ENCODE assay signal across 7 mouse cellular contexts in genomic region chr1:193386136-193386535, GRCm38 (mm10). TPM values are rescaled to one million over a fixed set of nuclear protein-coding genes. Genes with fewer than 3 reads are reported as not detected.
A peak's percentile ranks its signal among the peaks of the same experiment; 100 is the strongest.
DNase-seq lines count a peak whose midpoint lies in the region; ATAC-seq lines count a peak whose summit lies in the region.

No protein-coding gene starts in this region.

- ATAC-seq in intestine, embryonic 15.5 days = peak; percentile 59
- peak; percentile 8; the same call in 1 of the 2 replicates for ATAC-seq in midbrain, embryonic 15.5 days (replicated peaks)

- H3K27me3 ChIP-seq in intestine, embryonic 15.5 days (replicated peaks) = 0 out of 2 replicates have a peak, but pooled peaks cover 1% of the 10 kb centered on the region
- H3K27me3 ChIP-seq in midbrain, embryonic 15.5 days (replicated peaks) = no peaks in the 10 kb centered on the region

- DNase-seq in ZHBTc4 (ENCODE audit: low read depth, low spot score) = peak; percentile 66
- peak; percentile 95 to 97 for DNase-seq in cerebellum, postnatal 25 days
- peak; percentile 68 to 77 for DNase-seq in gastrocnemius, adult 8-10 months (ENCODE audit: low spot score in 2 of 2)
- peak; percentile 84 to 85 for DNase-seq in left cerebral cortex, postnatal 25 days (ENCODE audit: low spot score in 2 of 2)
- DNase-seq in spleen, postnatal 14 days (ENCODE audit: low spot score in 2 of 2) = peak; percentile 15 to 33

- WGBS in intestine, embryonic 15.5 days = 0% methylated on average over 5 of the region's 5 CpGs
- WGBS in midbrain, embryonic 15.5 days = 0% methylated on average over 5 of the region's 5 CpGs

- intact Hi-C loops in left cerebral cortex, postnatal 25 days (cut with DNase I) = loop anchor here (5.0 to 10.0 kb wide), 4 partner anchors 56 to 1231 kb away; partner anchors contain the start of gene Plxna2

- no peaks in the 10 kb centered on the region for H3K36me3 ChIP-seq in intestine, embryonic 15.5 days
- no peaks in the 10 kb centered on the region for H3K36me3 ChIP-seq in midbrain, embryonic 15.5 days (replicated peaks)

- H3K4me1 ChIP-seq in intestine, embryonic 15.5 days (replicated peaks) = peaks cover 10% of the 10 kb centered on the region
- H3K4me1 ChIP-seq in midbrain, embryonic 15.5 days = peaks cover 44% of the 10 kb centered on the region

- no peak overlapping the region for H3K4me3 ChIP-seq in intestine, embryonic 15.5 days (replicated peaks)
- H3K4me3 ChIP-seq in midbrain, embryonic 15.5 days = no peak overlapping the region

- no peak overlapping the region for H3K4me2 ChIP-seq in intestine, embryonic 15.5 days (replicated peaks)
- no peak overlapping the region for H3K4me2 ChIP-seq in midbrain, embryonic 15.5 days

- no peak overlapping the region; the same call in 1 of the 2 replicates for H3K27ac ChIP-seq in intestine, embryonic 15.5 days
- H3K27ac ChIP-seq in midbrain, embryonic 15.5 days = peak overlapping the region; percentile 35; the same call in 1 of the 2 replicates

- no peak overlapping the region for H3K9ac ChIP-seq in intestine, embryonic 15.5 days
- H3K9ac ChIP-seq in midbrain, embryonic 15.5 days = no peak overlapping the region

- H3K9me3 ChIP-seq in intestine, embryonic 15.5 days = no peaks in the 10 kb centered on the region
- H3K9me3 ChIP-seq in midbrain, embryonic 15.5 days = no peaks in the 10 kb centered on the region

RNA-seq across cellular contexts. Expression of gene Camk1g, which starts 16.0 kb away (rescaled TPM):
- total RNA-seq in gastrocnemius, adult 8-10 months (2022) = under 1 TPM in 2 of 4 experiments, not detected in 2; 0.19 to 0.27 TPM
- 5.2 and 6.8 TPM in 2 replicates for polyA plus RNA-seq in intestine, embryonic 15.5 days (2015; fragmentation: Nextera tagmentation; extraction: Ambion mirVana)
- total RNA-seq in left cerebral cortex, postnatal 25 days (2021) = 10 to 100 TPM; 36.9 to 51.0 TPM
- polyA plus RNA-seq in midbrain, embryonic 15.5 days (2015; fragmentation: Nextera tagmentation; extraction: Ambion mirVana) = 54.4 and 57.0 TPM in 2 replicates

Comparison
In these comparisons a context has a peak if more than half of its experiments do, and no peak if none do; other contexts are left out.
1. DNase-seq: peak in every context shown above with its lines; median percentile 96 in cerebellum, postnatal 25 days; 84 in left cerebral cortex, postnatal 25 days; 72 in gastrocnemius, adult 8-10 months; 66 in ZHBTc4; 24 in spleen, postnatal 14 days.
2. RNA of gene Camk1g, which starts 16.0 kb away (total RNA-seq): 36.9 to 51.0 TPM in left cerebral cortex, postnatal 25 days; 0.19 to 0.27 TPM in gastrocnemius, adult 8-10 months; every median in the first group is over 10 times any median in the second.